Mouse (Mus musculus) heart, embryonic 11.5 days (tissue): Measurements from ENCODE around the gene Nsa2. TPM values are rescaled to one million over a fixed set of nuclear protein-coding genes. Genes with fewer than 3 reads are reported as not detected.
"Not testable (repeated sequence)": the region's sequence is repeated elsewhere in the genome, so short reads cannot be mapped to it uniquely, and the experiment has no call there.

Experiments
- ATAC-seq: fragments of 200-750 bp; cut with Nextera tagmentation; replicated peaks from 2 replicates; pipeline ENCODE4 v1.8.0; 2017; ENCODE audit warnings: moderate library complexity; ENCODE audit not compliant: insufficient number of reproducible peaks, low FRiP score, low TSS enrichment
- H3K27ac ChIP-seq: fragments of 300-500 bp; sonication (generic); 2 replicates; pipeline ENCODE4 v1.5.1; 2014; ENCODE audit warnings: mild to moderate bottlenecking, low read depth, low read length
- H3K27me3 ChIP-seq: fragments of 300-500 bp; sonication (generic); 2 replicates; pipeline ENCODE4 v1.6.1; 2014; ENCODE audit warnings: mild to moderate bottlenecking, low read length, mixed read lengths; ENCODE audit not compliant: control insufficient read depth, insufficient read depth
- H3K36me3 ChIP-seq: fragments of 300-500 bp; sonication (generic); 2 replicates; pipeline ENCODE4 v1.6.1; 2014; ENCODE audit warnings: mild to moderate bottlenecking, low read length, moderate library complexity, mixed read lengths; ENCODE audit not compliant: control insufficient read depth, insufficient read depth
- H3K4me1 ChIP-seq: fragments of 300-500 bp; sonication (generic); 2 replicates; pipeline ENCODE4 v1.6.1; 2014; ENCODE audit warnings: low read length; ENCODE audit not compliant: control insufficient read depth, insufficient read depth
- H3K4me2 ChIP-seq: fragments of 300-500 bp; sonication (generic); 2 replicates; pipeline ENCODE4 v1.6.1; 2014; ENCODE audit warnings: mild to moderate bottlenecking, moderate library complexity
- H3K4me3 ChIP-seq: fragments of 300-500 bp; sonication (generic); 2 replicates; pipeline ENCODE4 v1.5.1; 2014; ENCODE audit warnings: low read depth, low read length
- H3K9ac ChIP-seq: fragments of 300-500 bp; sonication (generic); 2 replicates; pipeline ENCODE4 v1.6.1; 2014; ENCODE audit warnings: mild to moderate bottlenecking, low read depth, low read length, moderate library complexity
- H3K9me3 ChIP-seq: fragments of 300-500 bp; sonication (generic); replicated peaks from 2 replicates; pipeline ENCODE4 v1.6.1; 2016; ENCODE audit warnings: low read length; ENCODE audit not compliant: control insufficient read depth
- WGBS: fragments of 180-500 bp; shearing (Covaris S2); extraction: QIAGEN DNeasy Blood & Tissue Kit; methylation state at CpG from one replicate; pipeline ENCODE4 v1.1.7; 2014; ENCODE audit not compliant: insufficient replicate concordance; 5-methylcytosine and 5-hydroxymethylcytosine counted together
- polyA plus RNA-seq: library from polyadenylated mRNA; unstranded; fragments of >200 nt; fragmentation: Nextera tagmentation; extraction: Ambion mirVana; gene quantifications from 2 replicates; pipeline ENCODE4 v1.2.1, GENCODE M21; 2014

The Nsa2 gene
- polyA plus RNA-seq, 1 experiment from 2014 or later: 64.5 TPM

GRCm38 (mm10) chr13:97175520-97176264 is 38.0 kb upstream of the Nsa2 start:
- H3K9me3 ChIP-seq: no peaks in the 10 kb centered on the region
- no peak overlapping the region for H3K4me2 ChIP-seq
- no peak overlapping the region for H3K9ac ChIP-seq
- WGBS: 83% methylated on average over 10 of the region's 10 CpGs
- H3K27me3 ChIP-seq: no peaks in the 10 kb centered on the region
- H3K4me3 ChIP-seq: no peak overlapping the region
- no peak for ATAC-seq
- H3K36me3 ChIP-seq: peaks cover 18% of the 10 kb centered on the region
- no peaks in the 10 kb centered on the region for H3K4me1 ChIP-seq
- H3K27ac ChIP-seq: no peak overlapping the region

GRCm38 (mm10) chr13:97145834-97146233 is 8.1 kb upstream of the Nsa2 start:
- no peak overlapping the region for H3K9ac ChIP-seq
- H3K27me3 ChIP-seq: no peaks in the 10 kb centered on the region
- H3K27ac ChIP-seq: no peak overlapping the region
- H3K4me1 ChIP-seq: no peaks in the 10 kb centered on the region
- H3K36me3 ChIP-seq: peaks cover 8% of the 10 kb centered on the region; the same call in 1 of the 2 replicates
- WGBS: 66% methylated on average over 4 of the region's 4 CpGs
- no peak for ATAC-seq
- H3K4me3 ChIP-seq: no peak overlapping the region
- no peak overlapping the region for H3K4me2 ChIP-seq
- no peaks in the 10 kb centered on the region for H3K9me3 ChIP-seq

GRCm38 (mm10) chr13:97142321-97142720 is 4.6 kb upstream of the Nsa2 start:
- H3K4me3 ChIP-seq: no peak overlapping the region
- H3K9ac ChIP-seq: no peak overlapping the region
- no peaks in the 10 kb centered on the region; the same call in 1 of the 2 replicates for H3K36me3 ChIP-seq
- no peak overlapping the region for H3K4me2 ChIP-seq
- H3K9me3 ChIP-seq: no peaks in the 10 kb centered on the region
- H3K27me3 ChIP-seq: no peaks in the 10 kb centered on the region
- no peak for ATAC-seq
- no peaks in the 10 kb centered on the region for H3K4me1 ChIP-seq
- WGBS: 81% methylated on average over 7 of the region's 7 CpGs
- no peak overlapping the region for H3K27ac ChIP-seq

- 31% methylated on average over 8 of the region's 8 CpGs for WGBS
- not testable (repeated sequence) for H3K36me3 ChIP-seq, H3K9me3 ChIP-seq, H3K27ac ChIP-seq, ATAC-seq, H3K27me3 ChIP-seq, H3K4me1 ChIP-seq
- Histone ChIP-seq H3K4me3 (peak overlapping the region; percentile 96), H3K9ac (peak overlapping the region; percentile 85), H3K4me2 (peak overlapping the region; percentile 54)
Observed at GRCm38 (mm10) chr13:97138404-97138931, 731 bp upstream of the Nsa2 start.

- H3K4me1 ChIP-seq, H3K27ac ChIP-seq, H3K4me2 ChIP-seq, H3K9ac ChIP-seq, H3K9me3 ChIP-seq, H3K27me3 ChIP-seq, ATAC-seq, H3K36me3 ChIP-seq, H3K4me3 ChIP-seq: not testable (repeated sequence)
- no CpG with 5 or more reads among the region's 2 CpGs for WGBS
Observed at GRCm38 (mm10) chr13:97130413-97130812, 7.3 kb downstream of the Nsa2 start.

- H3K4me3 ChIP-seq, H3K36me3 ChIP-seq, H3K9ac ChIP-seq, H3K9me3 ChIP-seq, ATAC-seq, H3K27me3 ChIP-seq, H3K4me2 ChIP-seq, H3K4me1 ChIP-seq, H3K27ac ChIP-seq: not testable (repeated sequence)
- WGBS: 97% methylated on average over 2 of the region's 4 CpGs
Observed at GRCm38 (mm10) chr13:97129654-97130053, 8.1 kb downstream of the Nsa2 start.

GRCm38 (mm10) chr13:97121341-97121740 is 16.4 kb downstream of the Nsa2 start:
- Histone ChIP-seq H3K4me3 (no peak overlapping the region), H3K4me2 (no peak overlapping the region), H3K4me1 (no peaks in the 10 kb centered on the region), H3K27me3 (no peaks in the 10 kb centered on the region), H3K9me3 (no peaks in the 10 kb centered on the region), H3K27ac (no peak overlapping the region), H3K36me3 (0 out of 2 replicates have a peak, but pooled peaks cover 4% of the 10 kb centered on the region), H3K9ac (no peak overlapping the region)
- ATAC-seq: no peak
- 80% methylated on average over 3 of the region's 3 CpGs for WGBS

- 85% methylated on average over 4 of the region's 4 CpGs for WGBS
- Histone ChIP-seq H3K4me3 (no peak overlapping the region), H3K9me3 (no peaks in the 10 kb centered on the region), H3K27ac (no peak overlapping the region), H3K9ac (no peak overlapping the region), H3K4me2 (no peak overlapping the region), H3K27me3 (no peaks in the 10 kb centered on the region), H3K36me3 (peaks cover 9% of the 10 kb centered on the region; the same call in 1 of the 2 replicates), H3K4me1 (no peaks in the 10 kb centered on the region)
- ATAC-seq: no peak
Observed at GRCm38 (mm10) chr13:97109046-97109445, 28.7 kb downstream of the Nsa2 start.

- H3K36me3 ChIP-seq, H3K4me2 ChIP-seq, H3K27ac ChIP-seq, H3K4me1 ChIP-seq, H3K9me3 ChIP-seq, H3K4me3 ChIP-seq, ATAC-seq, H3K27me3 ChIP-seq, H3K9ac ChIP-seq: not testable (repeated sequence)
- 80% methylated on average over 4 of the region's 4 CpGs for WGBS
Observed at GRCm38 (mm10) chr13:97107721-97108120, 30.0 kb downstream of the Nsa2 start.
